ENCODE assay signal across 20 mouse cellular contexts in genomic region chrX:73619890-73620289, GRCm38 (mm10).
"Had no signal": no experiment of that assay in that cellular context is flagged by ENCODE, and none has a peak within 500 bp of the region (broad histone marks: within the 10 kb centered on the region; RNA-seq: fewer than 3 reads in every experiment).

No protein-coding gene starts in this region.

- DNase-seq: kidney, adult 2 months; kidney, postnatal 25 days; layer of hippocampus, postnatal 36 days; right cerebral cortex, adult 18-20 months; right cerebral cortex, postnatal 14 days; spleen, adult 18-20 months; thymus, adult 18-20 months; thymus, postnatal 36 days had no signal

- H3K9ac ChIP-seq: liver, embryonic 12.5 days; liver, embryonic 15.5 days; midbrain, embryonic 12.5 days; midbrain, embryonic 15.5 days; neural tube, embryonic 12.5 days; neural tube, embryonic 15.5 days; stomach, embryonic 15.5 days had no signal

- H3K4me1 ChIP-seq: liver, embryonic 12.5 days; midbrain, embryonic 12.5 days; midbrain, embryonic 15.5 days; neural tube, embryonic 12.5 days; neural tube, embryonic 15.5 days; stomach, embryonic 15.5 days had no signal

- ATAC-seq: intestine, postnatal 0 days; liver, embryonic 12.5 days; midbrain, embryonic 15.5 days had no signal

- H3K4me2 ChIP-seq: liver, embryonic 12.5 days; liver, embryonic 15.5 days; midbrain, embryonic 12.5 days; midbrain, embryonic 15.5 days; neural tube, embryonic 12.5 days; neural tube, embryonic 15.5 days; stomach, embryonic 15.5 days had no signal

- H3K4me3 ChIP-seq: layer of hippocampus, adult 2 months; left cerebral cortex, adult 2 months; liver, embryonic 12.5 days; liver, embryonic 15.5 days; midbrain, embryonic 12.5 days; midbrain, embryonic 15.5 days; neural tube, embryonic 12.5 days; neural tube, embryonic 15.5 days; stomach, embryonic 15.5 days had no signal

- H3K27ac ChIP-seq: kidney, postnatal 0 days; layer of hippocampus, adult 2 months; left cerebral cortex, adult 2 months; liver, embryonic 12.5 days; liver, embryonic 15.5 days; macrophage; midbrain, embryonic 12.5 days; midbrain, embryonic 15.5 days; neural tube, embryonic 12.5 days; neural tube, embryonic 15.5 days; stomach, embryonic 15.5 days had no signal

- H3K9me3 ChIP-seq: liver, embryonic 12.5 days; liver, embryonic 15.5 days; midbrain, embryonic 12.5 days; midbrain, embryonic 15.5 days; neural tube, embryonic 12.5 days; neural tube, embryonic 15.5 days; stomach, embryonic 15.5 days had no signal

- H3K36me3 ChIP-seq: liver, embryonic 12.5 days; liver, embryonic 15.5 days; midbrain, embryonic 12.5 days; midbrain, embryonic 15.5 days; neural tube, embryonic 12.5 days; neural tube, embryonic 15.5 days; stomach, embryonic 15.5 days had no signal

- H3K27me3 ChIP-seq: liver, embryonic 15.5 days; midbrain, embryonic 15.5 days; neural tube, embryonic 12.5 days; neural tube, embryonic 15.5 days; stomach, embryonic 15.5 days had no signal
